Mouse (Mus musculus) layer of hippocampus, postnatal 14 days (tissue): Measurements from ENCODE around the gene Osbpl5. TPM values are rescaled to one million over a fixed set of nuclear protein-coding genes. Genes with fewer than 3 reads are reported as not detected.
A peak's percentile ranks its signal among the peaks of the same experiment; 100 is the strongest.
"Not testable (repeated sequence)": the region's sequence is repeated elsewhere in the genome, so short reads cannot be mapped to it uniquely, and the experiment has no call there.

Source experiments
- DNase-seq, 2 experiments: peaks; one replicate each; pipeline ENCODE4 v3.0.0; 2021 to 2022; ENCODE audit warnings: low spot score in 2 of 2, mixed read lengths in 1 of 2
- total RNA-seq, 2 experiments: library from RNA; stranded (reverse); gene quantifications; 2 replicates each; pipeline ENCODE4 v1.2.3; 2021

Gene Osbpl5
- total RNA-seq, 2 experiments from 2014 or later = 36.3 to 40.9 TPM

DNA sequence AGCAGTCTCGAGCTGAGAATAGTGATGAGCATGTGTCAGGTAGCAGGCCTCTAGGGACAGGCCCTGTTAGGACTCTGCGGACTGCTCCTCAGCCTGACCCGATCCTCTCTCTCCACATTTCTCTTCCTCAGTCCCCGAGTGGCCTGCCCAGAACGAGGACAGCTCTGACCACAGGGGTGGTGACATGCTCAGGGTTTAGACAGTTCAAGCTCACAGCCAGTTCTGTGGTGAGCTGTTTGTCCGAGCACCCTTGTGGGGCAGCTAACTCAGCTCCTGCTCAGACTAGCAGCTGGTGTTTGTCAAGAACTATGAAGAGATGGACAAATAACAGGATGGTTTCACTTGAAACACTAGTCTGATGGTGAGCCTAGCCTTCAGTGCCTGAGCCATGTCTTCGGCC, 45.4 kb downstream of the Osbpl5 start:
- no peak for DNase-seq

DNA sequence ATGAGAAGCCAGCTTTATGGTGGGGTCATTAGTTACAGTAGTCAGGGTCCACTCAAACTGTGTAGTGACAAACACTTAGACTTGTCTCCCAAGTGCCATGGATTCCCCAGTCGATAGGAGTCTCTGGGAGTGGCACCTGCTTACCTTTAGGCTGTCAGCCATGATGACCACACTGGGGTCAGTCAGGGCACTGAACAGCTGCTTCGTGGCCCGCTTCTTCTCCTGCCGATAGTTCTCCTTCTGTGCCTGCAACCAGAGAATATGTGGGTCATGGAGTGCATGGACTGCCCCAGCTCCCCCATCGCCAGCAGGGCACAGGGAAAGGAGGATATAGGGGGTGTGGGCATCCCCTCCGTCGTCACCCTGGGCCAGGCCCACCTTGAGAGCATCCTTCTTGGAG, 47.4 kb downstream of the Osbpl5 start:
- DNase-seq = no peak

DNA sequence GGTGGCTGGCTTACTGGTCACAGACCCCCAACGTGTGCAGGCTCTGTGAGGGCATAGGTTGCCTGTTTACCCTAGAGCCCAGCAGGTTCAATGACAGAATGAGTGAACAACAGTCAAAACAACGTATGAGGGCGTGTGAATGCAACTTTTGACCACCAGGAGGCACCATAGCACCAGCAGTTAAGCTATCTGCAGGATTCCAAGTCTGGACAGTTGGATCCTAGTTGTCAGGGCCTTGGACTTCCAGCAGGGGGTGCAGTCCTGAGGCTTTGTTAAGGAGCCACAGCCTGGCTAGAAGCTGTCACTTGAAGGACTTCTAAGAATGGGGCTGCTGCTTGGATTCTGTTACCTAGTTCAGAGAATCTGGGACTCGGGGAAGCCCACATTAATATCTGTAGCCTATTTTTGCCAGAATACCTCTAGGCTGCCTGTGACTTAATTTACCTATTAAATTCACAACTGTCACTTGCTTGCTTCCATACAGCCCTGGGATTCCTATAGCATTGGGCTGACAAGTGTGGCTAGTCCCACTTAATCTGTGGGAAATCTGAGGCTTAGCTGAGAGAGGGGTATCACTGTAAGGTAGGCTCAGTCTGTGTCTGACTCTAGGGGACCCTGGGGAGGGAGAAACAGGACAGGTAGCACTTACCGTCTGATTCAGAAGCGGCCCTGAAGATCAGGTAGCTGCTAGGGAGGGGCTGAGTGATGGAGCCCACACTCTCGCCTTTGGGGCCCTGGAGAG, 49.9 kb downstream of the Osbpl5 start:
- peak; percentile 91 to 95 for DNase-seq

DNA sequence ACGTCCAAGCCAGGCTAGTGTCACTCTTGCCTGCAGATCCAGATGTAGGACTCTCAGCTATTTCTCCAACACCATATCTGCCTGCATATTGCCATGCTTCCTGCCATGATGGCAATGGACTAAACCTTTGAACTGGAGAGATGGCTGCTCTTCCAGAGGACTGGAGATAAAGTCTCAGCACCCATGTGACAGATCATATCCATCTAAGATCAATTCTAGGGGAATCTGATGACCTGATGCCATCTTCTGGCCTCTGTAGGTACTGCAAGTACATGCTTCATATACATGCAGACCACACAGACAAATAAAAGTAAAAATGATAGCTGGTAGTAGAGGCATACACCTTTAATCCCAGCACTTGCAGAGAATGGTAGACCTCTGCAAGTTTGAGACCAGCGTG, 60.6 kb downstream of the Osbpl5 start:
- no peak for DNase-seq

DNA sequence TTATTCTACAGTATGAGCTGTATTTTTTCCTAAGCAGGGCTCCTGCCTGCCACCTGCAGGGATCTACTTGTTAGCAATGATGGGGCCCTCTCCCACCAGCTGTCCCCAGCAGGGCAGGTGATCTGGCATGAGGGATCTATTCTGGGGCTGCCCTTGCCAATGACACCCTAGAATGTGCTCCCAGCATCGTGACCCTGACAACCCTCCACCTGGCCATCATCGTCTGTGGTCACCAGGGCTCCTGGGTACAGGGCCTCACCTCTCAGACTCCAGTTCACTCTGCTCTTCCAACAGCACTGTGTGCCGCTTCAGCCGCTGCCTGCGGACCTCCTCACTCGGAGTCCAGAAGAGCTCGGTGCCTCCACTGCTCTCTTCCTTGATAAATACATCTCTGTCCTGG, 62.2 kb downstream of the Osbpl5 start:
- no peak for DNase-seq

DNA sequence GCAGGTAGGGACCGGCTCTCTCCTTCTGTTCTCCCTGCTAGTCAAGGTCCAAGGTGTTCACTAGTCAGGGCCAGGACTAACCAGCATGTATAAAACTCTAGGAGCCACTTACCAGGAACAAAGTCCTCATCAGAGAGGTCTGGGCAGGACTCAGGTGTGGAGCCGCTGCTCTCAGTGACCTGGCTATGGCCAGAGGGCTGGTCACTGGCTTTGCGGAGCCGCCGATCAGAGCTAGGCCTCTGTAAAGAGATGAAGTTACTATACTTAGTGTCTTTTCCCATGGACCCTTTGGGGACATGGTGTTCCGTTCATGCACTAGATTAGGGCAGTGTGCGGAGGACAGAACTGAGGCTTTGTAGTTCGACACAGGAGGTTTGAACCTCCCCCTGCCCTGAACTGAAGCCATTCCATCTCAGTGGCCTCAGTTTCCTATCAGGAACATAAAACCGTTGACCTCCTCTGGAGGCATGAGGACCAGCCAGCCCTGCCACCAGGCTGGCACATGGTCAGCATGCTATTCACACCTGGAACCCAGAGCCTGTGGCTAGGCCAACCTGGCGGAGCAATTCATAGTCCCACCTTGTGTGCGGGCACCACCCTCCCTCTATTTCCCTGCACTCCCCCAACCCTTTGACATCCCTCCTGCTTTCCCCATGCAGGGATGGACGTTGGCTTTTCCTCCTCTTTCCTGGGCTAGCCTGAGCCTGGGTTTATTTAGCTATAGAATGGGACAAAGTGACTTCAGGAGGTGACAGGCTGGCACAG, 63.9 kb downstream of the Osbpl5 start:
- no peak for DNase-seq

DNA sequence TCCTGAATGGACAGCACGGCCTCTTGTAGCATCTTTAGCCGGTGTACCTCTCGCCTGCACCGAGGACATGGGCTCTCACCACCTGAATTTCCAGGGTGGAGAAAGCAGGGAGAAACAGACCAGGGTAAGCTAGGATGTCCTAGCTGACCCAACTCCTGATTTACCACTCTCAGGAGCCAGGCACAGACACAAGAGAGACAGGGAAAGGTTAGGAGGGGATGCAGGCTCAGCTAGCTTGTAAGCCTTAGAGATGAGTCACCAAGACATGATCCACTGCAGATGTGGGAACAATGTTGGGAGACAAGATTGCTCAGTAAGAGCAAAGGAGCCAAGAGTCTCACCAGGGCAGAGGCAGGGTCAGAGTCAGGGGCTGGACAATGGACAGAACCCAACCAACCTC, 64.9 kb downstream of the Osbpl5 start:
- no peak for DNase-seq

DNA sequence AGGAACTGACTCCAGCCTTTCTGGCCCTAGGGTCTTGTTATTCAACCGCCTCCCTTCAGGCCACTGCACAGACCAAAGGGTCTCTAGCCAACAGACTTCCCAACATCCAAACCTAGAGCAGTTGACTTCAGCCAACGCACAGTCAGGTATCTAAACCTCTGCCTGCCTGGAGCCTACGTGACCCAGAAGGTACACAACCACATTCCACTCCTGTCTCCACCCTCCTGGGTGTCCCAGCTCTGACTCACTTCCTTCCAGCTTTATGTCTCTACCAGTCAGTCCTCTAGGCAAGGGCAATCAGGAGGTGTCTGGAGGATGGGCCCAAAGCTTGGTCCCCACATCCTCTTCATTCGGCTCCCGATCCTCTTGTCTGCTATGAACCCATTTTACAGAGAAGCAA, 65.6 kb downstream of the Osbpl5 start:
- no peak for DNase-seq

DNA sequence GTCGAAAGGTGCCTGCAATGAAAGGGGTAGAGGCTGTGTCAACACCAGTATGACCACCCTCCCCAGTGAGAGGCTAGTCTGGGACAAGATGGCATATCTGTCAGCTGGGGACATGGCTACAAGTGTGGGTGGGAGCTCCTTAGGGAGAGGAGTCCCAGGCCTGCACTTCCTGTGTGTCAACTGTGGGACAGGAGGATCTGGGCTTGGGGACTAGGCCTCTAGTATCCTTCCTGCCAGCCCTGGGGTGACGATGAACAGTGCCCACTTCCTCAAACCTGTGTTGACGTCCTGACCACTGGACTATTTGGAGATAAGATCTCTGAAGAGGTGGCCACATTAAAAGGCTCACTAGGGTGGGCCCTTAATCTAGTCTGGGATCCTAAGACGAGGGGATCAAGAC, 66.8 kb downstream of the Osbpl5 start:
- no peak for DNase-seq

DNA sequence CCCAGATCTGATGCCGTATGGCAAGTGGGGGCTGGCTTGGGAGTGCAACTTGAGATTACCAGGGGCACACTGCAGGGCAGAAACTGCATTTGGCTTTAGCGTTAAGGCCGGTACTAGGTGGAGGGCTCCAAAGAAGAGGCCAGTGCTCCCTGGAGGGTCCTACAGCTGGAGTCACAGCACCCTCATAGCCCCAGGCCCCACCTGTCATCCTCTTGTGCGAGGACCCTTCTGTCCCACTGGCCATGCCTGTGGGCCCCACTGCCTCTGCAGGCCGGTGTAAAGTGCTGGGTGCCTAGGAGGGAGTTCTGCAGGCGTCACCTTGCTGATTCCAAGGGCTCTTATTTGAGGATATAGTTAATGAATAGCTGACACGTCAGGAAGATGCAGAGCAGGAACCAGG, 67.3 kb downstream of the Osbpl5 start:
- DNase-seq = no peak

DNA sequence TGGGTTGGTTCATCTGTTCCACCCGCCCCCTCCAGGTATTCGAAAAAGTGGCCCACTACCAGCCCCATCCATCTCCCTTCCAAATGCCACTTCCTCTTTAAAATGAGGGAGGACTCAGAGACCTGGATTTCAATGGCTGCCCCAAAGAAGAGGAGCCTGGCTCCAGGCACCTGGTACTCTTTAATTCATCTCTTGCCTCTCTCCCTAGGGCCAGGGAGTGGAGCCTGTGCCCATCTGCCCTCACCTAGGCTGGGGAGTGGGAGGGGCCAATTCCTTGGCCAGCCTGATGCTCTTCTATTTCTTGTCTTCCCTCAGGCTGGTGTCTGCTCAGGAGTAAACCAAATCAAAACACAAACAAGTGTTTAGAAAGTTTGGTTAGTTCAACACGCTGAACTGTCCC, 70.1 kb downstream of the Osbpl5 start:
- not testable (repeated sequence) for DNase-seq

DNA sequence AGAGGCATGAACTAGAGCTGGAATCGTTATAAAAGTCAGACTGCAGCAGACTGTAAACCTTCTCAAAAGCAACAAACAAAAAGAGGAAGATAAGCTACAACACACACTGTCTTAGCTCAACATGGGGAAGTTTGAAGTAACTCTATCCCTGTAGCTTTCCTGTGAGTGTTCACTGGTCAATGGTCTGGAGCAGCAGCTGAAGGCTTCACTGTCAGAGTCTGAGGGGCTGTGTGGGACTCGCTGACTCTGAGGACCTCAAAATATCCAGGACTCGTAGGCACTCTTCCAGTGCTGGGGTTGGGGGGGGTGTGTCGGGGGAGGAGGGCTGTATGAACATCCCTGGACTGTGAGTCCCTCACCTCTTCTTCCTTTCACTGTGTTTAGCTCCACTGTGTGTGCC, 70.6 kb downstream of the Osbpl5 start:
- DNase-seq = not testable (repeated sequence)

DNA sequence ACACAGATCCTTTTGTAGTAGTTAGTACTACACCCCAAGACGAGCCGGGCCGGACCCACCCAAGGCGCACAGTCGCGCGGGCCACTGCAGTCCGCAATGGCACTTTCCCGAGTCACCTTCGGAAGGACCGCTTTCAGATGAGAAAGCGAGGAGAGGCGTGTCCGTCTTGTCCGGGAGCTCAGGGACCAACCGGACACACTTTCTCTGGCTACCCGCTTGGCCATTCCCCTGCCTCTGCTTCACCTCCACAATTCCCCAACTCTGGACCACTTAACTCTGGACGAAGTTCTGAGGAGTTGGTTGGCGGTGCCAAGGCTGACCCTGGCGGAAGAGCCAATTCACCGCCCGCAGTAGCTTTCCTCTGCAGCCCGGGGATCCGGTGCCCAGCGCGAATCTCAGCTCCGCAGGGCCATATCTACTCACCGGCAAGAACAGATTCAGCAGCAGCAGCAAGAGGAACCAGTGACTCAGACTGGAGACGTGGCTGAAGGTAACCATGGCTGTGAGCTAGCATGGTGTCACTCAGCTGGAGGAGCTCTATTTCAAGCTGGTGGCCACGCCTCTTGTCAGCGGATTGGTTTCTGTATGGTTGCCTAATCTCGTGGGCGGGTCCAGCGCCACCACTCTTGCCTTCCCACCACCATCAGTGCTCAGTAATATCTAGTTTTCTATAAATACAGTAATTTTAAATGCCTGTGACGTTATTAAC, 71.3 kb downstream of the Osbpl5 start, which contains the start of gene Tnfrsf23:
Gene Tnfrsf23, minus strand, starts transcription at position 514 of the 709 bp plus-strand sequence.
- DNase-seq = peak; percentile 41 to 77

DNA sequence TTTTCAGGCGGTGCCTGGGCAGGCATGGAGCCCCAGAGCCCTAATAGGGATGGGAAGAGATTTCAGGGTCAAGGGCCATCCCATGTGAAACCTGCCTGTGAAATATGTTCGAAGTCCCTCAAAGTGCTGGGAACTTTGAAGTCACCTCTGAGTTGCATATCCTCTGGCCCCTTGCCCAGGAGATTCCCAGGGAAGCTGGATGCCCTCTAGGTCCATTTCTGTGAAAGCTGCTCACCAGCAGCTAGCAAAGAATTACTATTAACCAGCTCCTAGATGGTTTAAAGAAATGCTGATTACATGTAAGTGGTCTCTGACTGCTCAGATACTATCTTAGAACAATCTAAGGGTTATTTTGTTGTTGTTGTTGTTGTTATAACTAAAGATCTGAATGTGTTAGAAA, 72.2 kb downstream of the Osbpl5 start:
- not testable (repeated sequence) for DNase-seq

DNA sequence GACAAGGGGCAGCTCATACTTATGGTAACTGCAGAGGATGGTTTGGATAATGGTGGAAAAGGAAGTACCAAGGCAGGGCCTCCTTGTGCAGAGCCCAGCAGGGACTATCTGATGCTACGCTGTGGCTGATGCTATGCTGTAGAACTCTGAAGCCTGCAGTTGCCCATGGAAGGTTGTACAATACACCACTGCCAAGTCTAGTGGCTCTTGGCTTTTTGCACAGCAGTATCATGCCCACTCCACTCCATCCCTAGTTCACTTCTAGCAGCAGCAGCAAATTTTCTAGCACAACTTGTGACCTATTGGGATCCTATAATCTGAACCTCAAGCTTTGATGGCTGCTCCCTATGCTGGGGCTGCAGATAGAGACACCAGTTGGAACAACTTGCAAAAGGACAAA, 75.2 kb downstream of the Osbpl5 start:
- no peak for DNase-seq

DNA sequence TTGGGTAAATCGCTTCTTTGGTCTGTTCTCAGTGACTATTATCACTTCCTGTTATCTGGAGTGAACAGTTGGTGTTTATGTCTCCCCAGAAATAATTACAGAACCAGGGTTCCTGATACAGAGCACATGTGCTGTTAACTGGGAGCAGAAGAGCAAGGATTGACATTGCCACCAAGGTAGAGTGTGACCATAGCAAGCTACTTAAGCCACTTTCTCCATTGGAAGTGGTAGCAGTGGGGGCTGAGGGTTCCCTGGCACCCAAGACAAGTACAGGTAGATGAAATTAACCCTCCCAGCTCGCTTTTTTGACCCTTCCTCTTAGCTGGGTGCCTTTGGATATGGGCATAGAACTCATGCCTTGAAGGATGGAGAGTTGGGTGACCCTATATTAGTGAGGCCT, 75.9 kb downstream of the Osbpl5 start:
- not testable (repeated sequence) for DNase-seq

DNA sequence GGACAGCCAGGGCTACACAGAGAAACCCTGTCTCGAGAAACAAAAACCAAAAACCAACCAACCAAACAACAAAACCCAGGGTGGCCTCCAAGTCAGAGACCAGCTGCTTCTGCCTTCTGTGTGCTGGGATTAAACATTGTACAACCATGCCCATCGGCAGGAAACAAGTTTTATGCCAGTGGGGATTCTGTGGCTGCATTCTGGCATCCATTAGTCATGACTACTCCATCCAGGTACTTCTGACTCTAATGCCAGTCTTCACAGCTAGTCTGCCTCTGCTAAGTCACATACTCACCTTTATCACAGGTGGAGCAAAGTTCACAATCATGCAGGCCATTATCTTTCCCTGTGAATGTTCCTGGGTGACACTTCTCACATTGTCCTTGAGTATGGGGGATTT, 77.1 kb downstream of the Osbpl5 start:
- DNase-seq = not testable (repeated sequence)

DNA sequence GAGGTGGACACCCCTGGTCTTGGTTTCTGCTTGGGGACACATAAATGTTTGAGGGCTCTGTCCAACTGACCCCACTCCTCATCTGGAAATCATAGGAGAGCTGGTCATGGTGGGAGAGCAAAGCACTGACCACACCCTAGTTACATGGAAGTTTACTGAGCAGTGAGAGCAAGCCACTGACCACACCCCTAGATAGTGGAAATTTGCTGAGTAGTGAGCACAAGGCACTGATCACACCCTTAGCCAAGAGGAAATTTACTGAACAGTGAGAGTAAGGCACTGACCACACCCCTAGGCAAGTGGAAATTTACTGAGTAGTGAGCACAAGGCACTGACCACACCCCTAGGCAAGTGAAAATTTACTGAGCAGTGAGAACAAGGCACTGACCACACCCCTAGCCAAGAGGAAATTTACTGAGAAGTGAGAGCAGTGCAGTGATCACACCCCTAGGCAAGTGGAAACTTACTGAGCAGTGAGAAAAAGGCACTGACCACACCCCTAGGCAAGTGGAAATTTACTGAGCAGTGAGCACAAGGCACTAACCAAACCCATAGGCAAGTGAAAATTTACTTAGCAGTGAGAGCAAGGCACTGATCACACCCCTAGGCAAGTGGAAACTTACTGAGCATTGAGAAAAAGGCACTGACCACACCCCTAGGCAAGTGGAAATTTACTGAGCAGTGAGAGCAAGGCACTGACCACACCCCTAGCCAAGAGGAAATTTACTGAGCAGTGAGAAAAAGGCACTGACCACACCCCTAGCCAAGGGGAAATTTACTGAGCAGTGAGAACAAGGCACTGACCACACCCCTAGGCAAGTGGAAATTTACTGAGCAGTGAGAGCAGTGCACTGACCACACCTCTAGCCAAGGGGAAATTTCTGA, 90.1 kb downstream of the Osbpl5 start:
- DNase-seq = no peak

DNA sequence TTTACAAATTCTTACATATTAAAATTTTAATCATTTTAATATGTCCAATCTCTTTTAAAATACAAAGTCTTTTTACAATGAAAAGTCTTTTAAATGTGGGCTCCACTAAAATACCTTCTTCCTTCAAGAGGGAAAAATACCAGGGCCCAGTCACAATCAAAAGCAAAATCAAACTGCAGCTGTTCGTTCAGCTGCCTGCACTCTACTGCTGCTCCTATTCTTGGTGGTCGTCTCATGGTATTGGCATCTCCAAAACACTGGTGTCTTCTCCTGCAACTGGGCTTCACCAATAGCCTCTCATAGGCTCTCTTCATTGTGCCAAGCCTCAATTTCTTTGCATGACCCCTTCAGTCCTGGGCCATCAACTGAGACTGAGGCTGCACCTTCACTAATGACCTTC, 93.3 kb downstream of the Osbpl5 start:
- no peak for DNase-seq

DNA sequence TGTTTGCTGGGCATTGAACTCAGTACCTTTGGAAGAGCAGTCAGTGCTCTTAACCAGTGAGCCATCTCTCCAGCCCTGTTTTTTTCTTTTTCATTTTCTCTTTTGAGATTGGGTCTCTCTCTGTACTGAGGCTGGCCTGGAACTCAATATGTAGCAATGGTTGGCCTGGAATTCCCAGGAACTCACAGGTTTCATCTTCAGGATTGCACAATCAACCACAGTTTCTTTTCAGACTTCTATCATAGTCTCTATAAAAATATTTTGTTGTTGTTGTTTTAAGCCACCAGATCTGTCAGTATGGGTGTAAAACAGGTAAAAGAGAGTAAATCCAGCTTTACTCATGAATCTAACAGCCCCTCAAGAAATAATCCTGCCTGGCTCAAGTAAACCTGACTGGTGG, 96.0 kb downstream of the Osbpl5 start:
- DNase-seq = no peak

DNA sequence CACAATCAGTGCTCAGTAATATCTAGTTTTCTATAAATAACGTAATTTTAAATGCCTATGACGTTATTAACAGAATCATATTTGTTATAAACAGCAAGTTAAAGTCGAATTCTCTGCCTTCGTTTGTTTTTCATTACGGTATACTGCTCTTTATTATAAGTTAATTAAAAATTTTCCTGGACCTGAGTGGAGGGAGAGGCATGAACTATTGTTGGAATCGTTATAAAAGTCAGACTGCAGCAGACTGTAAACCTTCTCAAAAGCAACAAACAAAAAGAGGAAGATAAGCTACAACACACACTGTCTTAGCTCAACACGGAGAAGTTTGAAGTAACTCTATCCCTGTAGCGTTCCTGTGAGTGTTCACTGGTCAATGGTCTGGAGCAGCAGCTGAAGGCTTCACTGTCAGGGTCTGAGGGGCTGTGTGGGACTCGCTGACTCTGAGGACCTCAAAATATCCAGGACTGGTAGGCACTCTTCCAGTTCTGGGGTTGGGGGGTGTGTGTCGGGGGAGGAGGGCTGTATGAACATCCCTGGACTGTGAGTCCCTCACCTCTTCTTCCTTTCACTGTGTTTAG, 106.9 kb downstream of the Osbpl5 start:
- not testable (repeated sequence) for DNase-seq
